Mouse (Mus musculus): Measurements from ENCODE around the gene Rbm19. TPM values are rescaled to one million over a fixed set of nuclear protein-coding genes. Genes with fewer than 3 reads are reported as not detected.

Gene Rbm19
- total and polyA plus RNA-seq, 3 experiments, result 19.3 to 42.5 (median 25.1) TPM

DNA sequence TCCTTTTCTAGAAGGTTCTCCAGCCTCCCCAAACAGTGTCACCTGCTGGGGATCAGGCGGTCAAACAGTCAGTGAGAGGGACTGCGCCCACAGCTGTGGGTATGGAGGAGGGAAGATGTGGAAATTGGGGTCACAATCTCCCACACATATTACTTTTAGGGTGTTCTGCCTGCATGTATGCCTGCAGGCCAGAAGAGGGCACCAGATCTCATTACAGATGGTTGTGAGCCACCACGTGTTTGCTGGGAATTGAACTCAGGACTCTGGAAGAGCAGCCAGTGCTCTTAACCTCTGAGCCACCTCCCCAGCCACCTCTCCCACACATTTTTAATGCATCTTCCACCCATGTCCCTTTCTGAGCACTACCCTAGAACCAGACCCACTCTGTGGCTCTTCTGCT, 88.1 kb downstream of the Rbm19 start:
- no peak for DNase-seq (ENCODE audit: low spot score)
- peaks cover 28% of the 10 kb centered on the region for H3K27me3 ChIP-seq (ENCODE audit: insufficient read depth, low read length)
- 0 out of 2 replicates have a peak, but pooled peaks cover 5% of the 10 kb centered on the region for H3K9me3 ChIP-seq (replicated peaks)
- ATAC-seq (ENCODE audit: extremely low read depth, insufficient number of reproducible peaks, low FRiP score, poor library complexity, severe bottlenecking), result no peak
- TF ChIP-seq GATA1 (IDR thresholded peaks at IDR 0.05; ENCODE audit: borderline replicate concordance, low read length), result no peak
- no peak for TF ChIP-seq POLR2AphosphoS5 (IDR thresholded peaks at IDR 0.05; ENCODE audit: insufficient replicate concordance, low read depth, low read length)
- TF ChIP-seq CTCF (IDR thresholded peaks at IDR 0.05; ENCODE audit: low read depth, low read length), result no peak
- no peak for TF ChIP-seq TAL1 (conservative IDR thresholded peaks at IDR 0.05; ENCODE audit: low read depth, low read length)
- no peak for TF ChIP-seq GATA2 (IDR thresholded peaks at IDR 0.05; ENCODE audit: borderline replicate concordance, low read depth, low read length)
- no peak overlapping the region for H3K4me3 ChIP-seq (ENCODE audit: low read depth, low read length)
- H3K4me1 ChIP-seq (ENCODE audit: insufficient read depth, low read depth, low read length), result peaks cover 5% of the 10 kb centered on the region
- peaks cover 35% of the 10 kb centered on the region for H3K36me3 ChIP-seq (replicated peaks)

DNA sequence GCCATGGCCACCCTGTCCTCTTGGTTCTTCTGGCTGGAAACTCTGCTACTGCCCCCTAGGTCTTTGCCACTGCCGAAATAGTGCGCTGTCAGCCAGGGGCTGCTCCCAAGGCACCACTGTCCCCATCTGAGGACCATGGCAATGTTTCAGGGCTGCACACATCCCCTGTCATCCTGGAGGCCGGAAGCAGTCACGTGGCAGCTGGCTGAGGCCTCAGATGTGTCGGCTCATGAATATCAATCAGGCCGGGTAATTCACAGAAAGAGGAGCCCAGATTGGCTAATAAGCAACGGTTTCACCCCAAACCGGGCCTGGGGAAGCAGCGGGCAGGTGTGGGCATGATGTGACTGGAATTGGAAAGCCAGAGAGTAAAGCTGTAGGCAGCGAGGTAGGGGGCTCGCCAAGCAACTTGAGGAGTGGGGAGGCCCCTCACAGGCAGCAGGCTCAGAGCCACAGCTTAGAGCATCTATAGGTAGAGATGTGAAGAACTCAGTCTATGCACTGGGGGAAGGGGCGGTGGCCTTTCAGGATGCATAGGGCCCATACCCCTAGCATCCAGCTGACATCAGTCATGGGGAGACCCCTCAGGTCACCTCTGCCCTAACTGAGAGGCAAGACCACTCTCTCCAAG, 90.2 kb downstream of the Rbm19 start:
- H3K9me3 ChIP-seq (replicated peaks), result no peaks in the 10 kb centered on the region
- no peak overlapping the region for H3K4me3 ChIP-seq (ENCODE audit: low read depth, low read length)
- peaks cover 15% of the 10 kb centered on the region for H3K36me3 ChIP-seq (replicated peaks)
- TF ChIP-seq CTCF (IDR thresholded peaks at IDR 0.05; ENCODE audit: low read depth, low read length), result no peak
- TF ChIP-seq GATA1 (IDR thresholded peaks at IDR 0.05; ENCODE audit: borderline replicate concordance, low read length), result no peak
- no peak for TF ChIP-seq GATA2 (IDR thresholded peaks at IDR 0.05; ENCODE audit: borderline replicate concordance, low read depth, low read length)
- TF ChIP-seq TAL1 (conservative IDR thresholded peaks at IDR 0.05; ENCODE audit: low read depth, low read length), result no peak
- no peak for TF ChIP-seq POLR2AphosphoS5 (IDR thresholded peaks at IDR 0.05; ENCODE audit: insufficient replicate concordance, low read depth, low read length)
- DNase-seq (ENCODE audit: low spot score) (no peak), ATAC-seq (ENCODE audit: extremely low read depth, insufficient number of reproducible peaks, low FRiP score, poor library complexity, severe bottlenecking) (no peak)
- H3K4me1 ChIP-seq (ENCODE audit: insufficient read depth, low read depth, low read length), result peaks cover 3% of the 10 kb centered on the region
- peaks cover 45% of the 10 kb centered on the region for H3K27me3 ChIP-seq (ENCODE audit: insufficient read depth, low read length)

DNA sequence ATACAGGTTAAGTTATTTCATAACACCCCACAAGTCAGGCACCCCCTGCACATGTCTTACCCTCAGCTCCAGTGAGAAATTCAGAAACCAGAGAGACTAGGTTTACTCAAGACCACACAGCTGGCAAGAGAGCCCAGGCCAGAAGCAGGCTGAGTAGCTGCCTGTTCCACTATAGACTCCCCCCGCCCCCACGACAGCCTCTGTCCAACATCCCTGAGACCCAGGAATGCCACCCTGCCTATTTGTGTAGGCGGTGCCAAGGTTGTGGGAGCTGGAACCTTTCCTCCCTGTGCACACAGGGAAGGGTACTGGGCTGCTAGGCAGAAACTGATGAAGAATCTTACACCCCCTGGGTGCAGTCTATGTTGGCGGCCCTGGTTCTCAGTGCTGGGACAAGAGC, 91.2 kb downstream of the Rbm19 start:
- peaks cover 8% of the 10 kb centered on the region for H3K36me3 ChIP-seq (replicated peaks)
- no peak for TF ChIP-seq GATA2 (IDR thresholded peaks at IDR 0.05; ENCODE audit: borderline replicate concordance, low read depth, low read length)
- TF ChIP-seq POLR2AphosphoS5 (IDR thresholded peaks at IDR 0.05; ENCODE audit: insufficient replicate concordance, low read depth, low read length), result no peak
- no peak for TF ChIP-seq TAL1 (conservative IDR thresholded peaks at IDR 0.05; ENCODE audit: low read depth, low read length)
- no peak for TF ChIP-seq CTCF (IDR thresholded peaks at IDR 0.05; ENCODE audit: low read depth, low read length)
- no peak for TF ChIP-seq GATA1 (IDR thresholded peaks at IDR 0.05; ENCODE audit: borderline replicate concordance, low read length)
- no peaks in the 10 kb centered on the region for H3K9me3 ChIP-seq (replicated peaks)
- no peak for DNase-seq (ENCODE audit: low spot score)
- H3K4me3 ChIP-seq (ENCODE audit: low read depth, low read length), result no peak overlapping the region
- H3K4me1 ChIP-seq (ENCODE audit: insufficient read depth, low read depth, low read length), result peaks cover 3% of the 10 kb centered on the region
- peaks cover 46% of the 10 kb centered on the region for H3K27me3 ChIP-seq (ENCODE audit: insufficient read depth, low read length)
- no peak for ATAC-seq (ENCODE audit: extremely low read depth, insufficient number of reproducible peaks, low FRiP score, poor library complexity, severe bottlenecking)

DNA sequence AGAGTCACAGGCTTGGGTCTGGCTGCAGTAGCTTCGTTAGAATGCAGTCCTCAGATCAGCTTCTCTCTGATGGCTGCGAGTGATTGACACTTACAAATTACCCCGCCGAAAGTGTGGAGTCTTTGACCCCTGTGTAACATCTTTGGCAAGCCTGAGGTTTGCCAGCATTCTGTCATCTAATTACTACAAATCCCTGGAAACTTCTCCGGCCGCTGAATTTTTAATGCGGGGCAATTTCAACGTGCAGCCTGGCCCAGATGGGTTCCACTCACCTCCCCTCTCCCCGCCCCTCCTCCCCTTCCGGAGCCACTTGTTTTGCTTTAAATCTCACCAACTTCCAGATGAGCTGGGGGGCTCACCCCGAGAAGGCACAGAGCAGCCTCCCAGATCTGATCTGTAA, 94.4 kb downstream of the Rbm19 start:
- Histone ChIP-seq H3K9me3 (replicated peaks) (no peaks in the 10 kb centered on the region), H3K4me3 (ENCODE audit: low read depth, low read length) (no peak overlapping the region), H3K4me1 (ENCODE audit: insufficient read depth, low read depth, low read length) (peaks cover 3% of the 10 kb centered on the region; the same call in 1 of the 2 replicates), H3K27me3 (ENCODE audit: insufficient read depth, low read length) (peaks cover 53% of the 10 kb centered on the region), H3K36me3 (replicated peaks) (no peaks in the 10 kb centered on the region)
- ATAC-seq (ENCODE audit: extremely low read depth, insufficient number of reproducible peaks, low FRiP score, poor library complexity, severe bottlenecking) (no peak), DNase-seq (ENCODE audit: low spot score) (no peak)
- TF ChIP-seq TAL1 (conservative IDR thresholded peaks at IDR 0.05; ENCODE audit: low read depth, low read length) (no peak), GATA1 (IDR thresholded peaks at IDR 0.05; ENCODE audit: borderline replicate concordance, low read length) (no peak), GATA2 (IDR thresholded peaks at IDR 0.05; ENCODE audit: borderline replicate concordance, low read depth, low read length) (no peak), CTCF (IDR thresholded peaks at IDR 0.05; ENCODE audit: low read depth, low read length) (no peak), POLR2AphosphoS5 (IDR thresholded peaks at IDR 0.05; ENCODE audit: insufficient replicate concordance, low read depth, low read length) (no peak)

DNA sequence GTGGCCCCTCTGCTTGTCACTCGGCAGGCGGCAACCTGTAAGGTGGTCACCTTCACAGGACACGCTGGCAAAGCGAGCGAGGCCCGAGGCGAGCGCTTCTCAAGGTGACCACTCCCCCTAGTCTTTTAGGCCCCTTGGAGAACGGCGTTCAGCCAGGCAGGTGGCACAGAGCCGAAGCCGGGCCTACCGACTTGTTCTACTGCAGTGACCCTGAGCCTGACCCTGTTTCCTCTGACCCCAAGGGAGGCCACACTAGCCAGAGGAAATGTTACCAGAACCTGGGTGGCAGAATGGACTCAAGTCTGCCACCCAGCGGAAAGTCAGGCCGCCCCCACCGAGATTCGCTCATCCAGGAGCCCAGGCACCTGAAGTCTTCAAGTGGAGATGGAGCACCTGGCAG, 94.9 kb downstream of the Rbm19 start:
- Histone ChIP-seq H3K4me3 (ENCODE audit: low read depth, low read length) (no peak overlapping the region), H3K27me3 (ENCODE audit: insufficient read depth, low read length) (peaks cover 49% of the 10 kb centered on the region), H3K9me3 (replicated peaks) (no peaks in the 10 kb centered on the region), H3K4me1 (ENCODE audit: insufficient read depth, low read depth, low read length) (peaks cover 3% of the 10 kb centered on the region; the same call in 1 of the 2 replicates), H3K36me3 (replicated peaks) (no peaks in the 10 kb centered on the region)
- TF ChIP-seq GATA1 (IDR thresholded peaks at IDR 0.05; ENCODE audit: borderline replicate concordance, low read length) (no peak), TAL1 (conservative IDR thresholded peaks at IDR 0.05; ENCODE audit: low read depth, low read length) (no peak), GATA2 (IDR thresholded peaks at IDR 0.05; ENCODE audit: borderline replicate concordance, low read depth, low read length) (no peak), POLR2AphosphoS5 (IDR thresholded peaks at IDR 0.05; ENCODE audit: insufficient replicate concordance, low read depth, low read length) (no peak), CTCF (IDR thresholded peaks at IDR 0.05; ENCODE audit: low read depth, low read length) (no peak)
- DNase-seq (ENCODE audit: low spot score), result no peak
- ATAC-seq (ENCODE audit: extremely low read depth, insufficient number of reproducible peaks, low FRiP score, poor library complexity, severe bottlenecking), result no peak

DNA sequence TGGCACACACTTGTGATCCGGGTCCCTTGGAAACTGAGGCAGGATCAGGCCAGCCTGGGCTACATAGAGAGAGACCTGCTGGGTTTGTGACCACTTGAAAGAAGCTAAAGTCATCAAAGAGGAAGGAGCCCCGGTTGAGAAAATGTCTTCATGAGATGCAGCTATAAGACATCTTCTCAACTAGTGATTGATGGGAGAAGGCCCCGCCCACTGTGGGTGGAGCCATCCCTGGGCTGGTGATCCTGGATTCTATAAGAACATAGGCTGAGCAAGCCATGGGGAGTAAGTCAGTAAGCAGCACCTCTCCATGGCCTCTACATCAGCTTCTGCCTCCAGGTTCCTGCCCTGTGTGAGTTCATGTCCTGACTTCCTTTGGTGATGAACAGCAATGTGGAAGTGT, 98.2 kb downstream of the Rbm19 start:
- ATAC-seq (ENCODE audit: extremely low read depth, insufficient number of reproducible peaks, low FRiP score, poor library complexity, severe bottlenecking) (no peak), DNase-seq (ENCODE audit: low spot score) (no peak)
- TF ChIP-seq CTCF (IDR thresholded peaks at IDR 0.05; ENCODE audit: low read depth, low read length), result no peak
- TF ChIP-seq TAL1 (conservative IDR thresholded peaks at IDR 0.05; ENCODE audit: low read depth, low read length), result no peak
- no peak for TF ChIP-seq GATA1 (IDR thresholded peaks at IDR 0.05; ENCODE audit: borderline replicate concordance, low read length)
- TF ChIP-seq GATA2 (IDR thresholded peaks at IDR 0.05; ENCODE audit: borderline replicate concordance, low read depth, low read length), result no peak
- no peak for TF ChIP-seq POLR2AphosphoS5 (IDR thresholded peaks at IDR 0.05; ENCODE audit: insufficient replicate concordance, low read depth, low read length)
- H3K36me3 ChIP-seq (replicated peaks), result no peaks in the 10 kb centered on the region
- peaks cover 34% of the 10 kb centered on the region for H3K27me3 ChIP-seq (ENCODE audit: insufficient read depth, low read length)
- H3K9me3 ChIP-seq (replicated peaks), result no peaks in the 10 kb centered on the region
- H3K4me3 ChIP-seq (ENCODE audit: low read depth, low read length), result no peak overlapping the region
- no peaks in the 10 kb centered on the region for H3K4me1 ChIP-seq (ENCODE audit: insufficient read depth, low read depth, low read length)
